Mouse (Mus musculus) ES-E14 (cell line): ENCODE results near the gene Pmm1. TPM values are rescaled to one million over a fixed set of nuclear protein-coding genes. Genes with fewer than 3 reads are reported as not detected.

Source experiments
- DNase-seq: peaks from one replicate; pipeline ENCODE4 v3.0.0-alpha.2; 2013; ENCODE audit warnings: low read depth, low spot score
- H3K27ac ChIP-seq: 2 replicates; pipeline ENCODE4 v1.5.1; 2012; ENCODE audit warnings: low read depth, mild to moderate bottlenecking, low read length, moderate library complexity, mixed read lengths; ENCODE audit not compliant: poor library complexity, insufficient read depth, severe bottlenecking
- H3K36me3 ChIP-seq: 2 replicates; pipeline ENCODE4 v1.6.1; 2012; ENCODE audit warnings: mild to moderate bottlenecking, low read length, moderate library complexity, mixed read lengths; ENCODE audit not compliant: control insufficient read depth, poor library complexity, insufficient read depth, severe bottlenecking
- H3K4me1 ChIP-seq, 2 experiments: fragments of 150-350 bp in 1 of 2; sonication (generic) in 1 of 2; 2 replicates each; pipeline ENCODE4 v1.6.1; 2012; ENCODE audit warnings: low read length in 2 of 2, mild to moderate bottlenecking in 1 of 2, mixed read lengths in 1 of 2; ENCODE audit not compliant: control insufficient read depth in 2 of 2, insufficient read depth in 2 of 2, poor library complexity in 1 of 2
- H3K4me3 ChIP-seq, 2 experiments: fragments of 150-350 bp in 1 of 2; sonication (generic) in 1 of 2; 2 replicates each; pipeline ENCODE4 v1.5.1; 2012; ENCODE audit warnings: low read length in 2 of 2, low read depth in 1 of 2, mild to moderate bottlenecking in 1 of 2, mixed read lengths in 1 of 2; ENCODE audit not compliant: insufficient read depth in 1 of 2, poor library complexity in 1 of 2, severe bottlenecking in 1 of 2
- H3K9ac ChIP-seq: 2 replicates; pipeline ENCODE4 v1.6.1; 2012; ENCODE audit warnings: low read depth, mild to moderate bottlenecking, low read length, mixed read lengths; ENCODE audit not compliant: poor library complexity, insufficient read depth, severe bottlenecking
- H3K9me3 ChIP-seq: fragments of 150-350 bp; sonication (generic); 2 replicates; pipeline ENCODE4 v1.6.1; 2012; ENCODE audit warnings: low read depth, mild to moderate bottlenecking, low read length; ENCODE audit not compliant: control insufficient read depth, insufficient read depth
- CHD2 ChIP-seq: IDR thresholded peaks from 2 replicates; pipeline ENCODE4 v1.6.1; 2014; ENCODE audit warnings: mild to moderate bottlenecking, low read depth, low read length, inconsistent platforms
- HCFC1 ChIP-seq: IDR thresholded peaks from 2 replicates; pipeline ENCODE4 v1.6.1; 2012; ENCODE audit warnings: low read length, inconsistent platforms, borderline replicate concordance; ENCODE audit not compliant: insufficient read depth
- MAFK ChIP-seq: IDR thresholded peaks from 2 replicates; pipeline ENCODE4 v1.6.1; 2014; ENCODE audit warnings: mild to moderate bottlenecking, low read depth, low read length, inconsistent platforms; ENCODE audit not compliant: insufficient read depth
- ZC3H11A ChIP-seq: IDR thresholded peaks from 2 replicates; pipeline ENCODE4 v1.6.1; 2012; ENCODE audit warnings: low read depth, mild to moderate bottlenecking, inconsistent platforms, low read length, borderline replicate concordance
- ZNF384 ChIP-seq: IDR thresholded peaks from 2 replicates; pipeline ENCODE4 v1.6.1; 2012; ENCODE audit warnings: low read depth, low read length, inconsistent platforms
- in situ Hi-C, 2 experiments: fragments of 600-800 bp; cut with MboI; formaldehyde crosslinking; loops; one replicate each; pipeline ENCODE4 v1.15.1; 2025; ENCODE audit warnings: low sequenced_read_pairs in 2 of 2, inconsistent platforms in 1 of 2; ENCODE audit not compliant: unreplicated experiment in 2 of 2
- total RNA-seq: library from RNA; depleted of rRNA; stranded (reverse); fragments of 300-350 nt; gene quantifications from 2 replicates; pipeline ENCODE4 v1.2.3, GENCODE M21; 2012

Gene Pmm1
- total RNA-seq, 1 experiment, result 299 TPM

DNA sequence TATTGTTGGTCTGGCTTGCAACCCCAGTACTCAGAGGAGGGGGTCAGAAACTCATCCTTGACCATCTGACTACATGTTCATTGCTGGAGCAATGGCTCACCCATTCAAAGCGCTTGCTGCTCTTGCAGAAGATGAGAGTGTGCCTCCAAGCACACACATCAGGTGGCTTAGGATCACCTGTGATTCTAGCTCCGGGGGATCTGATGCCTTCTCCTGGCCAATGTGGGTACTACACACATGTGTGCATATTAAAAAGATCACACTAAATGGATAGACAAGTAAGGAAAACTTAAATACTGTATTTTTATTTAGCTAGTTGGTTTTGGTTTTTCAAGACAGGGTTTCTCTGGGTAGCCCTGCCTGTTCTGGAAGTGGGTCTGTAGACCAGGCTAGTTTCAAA, 19.7 kb downstream of the Pmm1 start:
- Histone ChIP-seq H3K27ac (no peak overlapping the region), H3K4me3 (no peak overlapping the region), H3K9me3 (no peaks in the 10 kb centered on the region), H3K9ac (no peak overlapping the region), H3K36me3 (no peaks in the 10 kb centered on the region), H3K4me1 (peaks cover 0 to 10% of the 10 kb centered on the region in 2 experiments; a peak in 1 of 4 replicates)
- in situ Hi-C loops, result no loop called here
- no peak for DNase-seq
- TF ChIP-seq ZC3H11A (no peak), ZNF384 (no peak), CHD2 (no peak), MAFK (no peak), HCFC1 (no peak)

DNA sequence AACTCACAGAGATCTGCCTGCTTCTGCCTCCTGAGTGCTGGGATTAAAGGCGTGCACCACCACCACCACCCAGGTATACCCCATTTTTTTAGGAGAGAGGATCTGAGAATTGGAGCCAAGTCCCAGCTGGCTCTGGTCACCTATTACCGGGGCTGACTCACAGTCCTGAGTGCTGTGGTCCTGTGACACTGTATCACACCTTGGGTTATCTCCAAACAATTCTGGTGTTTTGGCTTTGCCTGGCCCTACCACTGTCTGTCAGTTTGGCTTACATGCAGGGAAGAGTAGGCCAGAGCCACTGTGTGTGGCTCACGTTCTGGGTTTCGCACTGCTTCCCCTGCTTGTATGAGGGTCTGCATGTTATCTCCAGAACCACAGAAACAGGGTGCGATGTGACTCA, 20.5 kb downstream of the Pmm1 start:
- TF ChIP-seq ZNF384, result no peak
- no peak for TF ChIP-seq ZC3H11A
- TF ChIP-seq HCFC1, result no peak
- no peak for TF ChIP-seq MAFK
- TF ChIP-seq CHD2, result no peak
- Histone ChIP-seq H3K4me1 (peaks cover 0 to 10% of the 10 kb centered on the region in 2 experiments; a peak in 1 of 4 replicates), H3K4me3 (no peak overlapping the region), H3K27ac (no peak overlapping the region), H3K9me3 (no peaks in the 10 kb centered on the region), H3K36me3 (no peaks in the 10 kb centered on the region), H3K9ac (no peak overlapping the region)
- in situ Hi-C loops, result no loop called here
- no peak for DNase-seq

DNA sequence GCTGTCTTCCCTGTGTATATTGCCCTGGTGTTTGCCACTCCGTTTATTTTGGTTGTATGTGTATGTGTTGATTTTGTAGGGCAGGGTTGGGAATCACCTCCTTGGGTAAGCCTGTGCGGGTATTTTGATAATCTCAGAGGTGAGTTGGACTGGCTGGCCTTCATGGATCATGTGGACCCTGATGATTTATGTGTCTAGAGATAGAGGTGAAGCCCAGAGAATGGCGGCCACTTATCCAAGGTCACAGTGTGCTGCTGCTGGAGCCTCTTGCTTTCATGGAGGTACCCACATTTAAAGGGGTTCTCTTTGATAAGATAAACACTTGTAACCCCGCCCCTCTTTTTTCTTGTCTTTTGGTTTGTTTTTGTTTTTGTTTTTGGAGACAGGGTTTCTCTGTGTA, 21.0 kb downstream of the Pmm1 start:
- Histone ChIP-seq H3K9me3 (no peaks in the 10 kb centered on the region), H3K4me3 (no peak overlapping the region), H3K27ac (no peak overlapping the region), H3K9ac (no peak overlapping the region), H3K36me3 (no peaks in the 10 kb centered on the region), H3K4me1 (peaks cover 0 to 10% of the 10 kb centered on the region in 2 experiments; a peak in 1 of 4 replicates)
- in situ Hi-C loops, result no loop called here
- no peak for DNase-seq
- TF ChIP-seq ZNF384 (no peak), HCFC1 (no peak), CHD2 (no peak), MAFK (no peak), ZC3H11A (no peak)

DNA sequence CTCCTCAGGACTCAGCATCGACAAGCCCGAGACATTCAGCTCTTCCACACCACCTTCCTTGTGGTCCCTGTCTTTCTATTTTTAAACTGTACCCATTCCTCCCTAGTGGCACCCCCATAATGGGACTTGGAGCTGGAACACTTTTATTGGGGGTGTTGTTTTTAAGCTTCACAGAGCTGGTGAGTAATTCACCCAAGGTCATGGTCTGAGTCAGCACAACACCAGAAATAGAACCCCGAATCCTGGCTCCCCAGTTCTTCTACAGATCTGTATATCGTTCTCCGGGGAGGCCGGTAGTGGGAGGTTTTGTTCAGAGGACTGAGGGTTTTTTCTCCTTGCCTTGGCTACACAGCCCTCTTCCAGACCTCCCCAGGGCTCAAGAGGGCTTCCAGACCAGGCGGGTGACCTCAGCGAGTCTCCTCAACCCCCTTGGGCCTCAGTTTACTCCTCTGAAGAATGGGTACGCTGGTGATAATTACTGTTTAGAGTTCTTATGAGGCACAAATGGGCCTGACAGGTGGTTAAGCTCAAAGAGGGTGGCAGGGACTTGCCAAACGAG, 21.5 kb downstream of the Pmm1 start:
- in situ Hi-C loops, result no loop called here
- no peaks in the 10 kb centered on the region for H3K36me3 ChIP-seq
- no peak overlapping the region for H3K9ac ChIP-seq
- H3K27ac ChIP-seq, result no peak overlapping the region
- no peak for DNase-seq
- H3K4me1 ChIP-seq, result peaks cover 0 to 10% of the 10 kb centered on the region in 2 experiments; a peak in 1 of 4 replicates
- TF ChIP-seq ZNF384, result no peak
- TF ChIP-seq CHD2, result no peak
- no peak for TF ChIP-seq ZC3H11A
- no peak for TF ChIP-seq HCFC1
- TF ChIP-seq MAFK, result no peak
- no peaks in the 10 kb centered on the region for H3K9me3 ChIP-seq
- no peak overlapping the region for H3K4me3 ChIP-seq

DNA sequence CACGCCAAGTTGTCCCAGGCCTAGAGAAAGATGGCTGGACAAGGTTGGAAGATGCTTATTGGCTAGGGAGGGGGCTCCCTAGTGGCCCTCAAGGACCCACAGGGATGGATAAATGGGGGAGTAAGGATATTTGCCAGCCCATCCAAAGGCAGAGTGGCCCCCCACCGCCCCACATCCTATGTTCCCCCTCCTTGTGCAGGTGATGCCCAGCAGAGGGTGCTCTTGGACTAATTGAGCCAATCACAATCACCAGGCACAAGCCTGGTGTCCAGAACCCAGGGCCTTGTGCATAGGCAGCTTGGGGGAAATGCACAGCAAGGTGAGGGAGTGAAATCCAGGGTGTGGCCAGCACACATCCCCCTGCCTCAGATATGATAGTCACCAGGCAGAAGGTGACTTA, 22.5 kb downstream of the Pmm1 start:
- in situ Hi-C loops, result no loop called here
- H3K27ac ChIP-seq, result no peak overlapping the region

More for the DNA sequence above, 22.5 kb downstream of the Pmm1 start:
- Histone ChIP-seq H3K36me3 (no peaks in the 10 kb centered on the region), H3K9ac (no peak overlapping the region), H3K4me1 (peaks cover 0 to 10% of the 10 kb centered on the region in 2 experiments; a peak in 1 of 4 replicates), H3K9me3 (no peaks in the 10 kb centered on the region), H3K4me3 (no peak overlapping the region)
- DNase-seq, result no peak
- TF ChIP-seq ZC3H11A (peak; percentile 55; the same call in 1 of the 2 replicates), MAFK (no peak), CHD2 (no peak), ZNF384 (no peak)
